Mouse (Mus musculus) E14TG2a.4 (cell line): ENCODE measurements around the gene Nipal3.
A peak's percentile ranks its signal among the peaks of the same experiment; 100 is the strongest.

Experiments used
- CTCF ChIP-seq: conservative IDR thresholded peaks from 2 replicates; pipeline ENCODE4 v1.5.1; 2014; ENCODE audit warnings: low read length
- POU5F1 ChIP-seq: IDR thresholded peaks from 2 replicates; pipeline ENCODE4 v1.6.1; 2014; ENCODE audit warnings: low read length, borderline replicate concordance

GRCm38 (mm10) chr4:135530270-135530669, 35.4 kb upstream of the Nipal3 start:
- TF ChIP-seq CTCF = peak; percentile 51
- TF ChIP-seq POU5F1 = no peak
